Mouse (Mus musculus) liver, embryonic 14.5 days (tissue): ENCODE measurements around the gene Prpf18. TPM values are rescaled to one million over a fixed set of nuclear protein-coding genes. Genes with fewer than 3 reads are reported as not detected.

Source experiments
- ATAC-seq: fragments of 200-750 bp; cut with Nextera tagmentation; 2 replicates; pipeline ENCODE4 v1.8.0; 2017; ENCODE audit warnings: moderate number of reproducible peaks, mild to moderate bottlenecking, moderate library complexity; ENCODE audit not compliant: insufficient read depth
- DNase-seq, 3 experiments: peaks; one replicate each; pipeline ENCODE4 v3.0.0-alpha.2; 2012 to 2013; ENCODE audit warnings: low read depth in 3 of 3, low spot score in 3 of 3
- H3K27ac ChIP-seq: fragments of 300-500 bp; sonication (generic); 2 replicates; pipeline ENCODE4 v1.5.1; 2014; ENCODE audit warnings: moderate library complexity, mild to moderate bottlenecking, control low read depth, inconsistent platforms
- H3K27me3 ChIP-seq: fragments of 300-500 bp; sonication (generic); 2 replicates; pipeline ENCODE4 v1.6.1; 2014; ENCODE audit warnings: mild to moderate bottlenecking, low read length, moderate library complexity; ENCODE audit not compliant: control insufficient read depth, insufficient read depth
- H3K36me3 ChIP-seq: fragments of 300-500 bp; sonication (generic); replicated peaks from 2 replicates; pipeline ENCODE4 v1.6.1; 2014; ENCODE audit warnings: low read depth; ENCODE audit not compliant: control insufficient read depth, insufficient read depth
- H3K4me1 ChIP-seq, 2 experiments: fragments of 200-500 bp in 1 of 2; fragments of 300-500 bp in 1 of 2; sonication (generic) in 1 of 2; replicated peaks; 2 replicates each; pipeline ENCODE4 v1.6.1; 2012 to 2014; ENCODE audit warnings: antibody characterized with exemption in 1 of 2, inconsistent platforms in 1 of 2, low read length in 1 of 2; ENCODE audit not compliant: control insufficient read depth in 2 of 2, insufficient read depth in 2 of 2
- H3K4me2 ChIP-seq: fragments of 300-500 bp; sonication (generic); 2 replicates; pipeline ENCODE4 v1.6.1; 2014; ENCODE audit warnings: low read depth, mild to moderate bottlenecking, control low read depth, moderate library complexity
- H3K4me3 ChIP-seq, 2 experiments: fragments of 200-500 bp in 1 of 2; fragments of 300-500 bp in 1 of 2; sonication (generic) in 1 of 2; 2 replicates each; pipeline ENCODE4 v1.5.1; 2012 to 2014; ENCODE audit warnings: low read depth in 2 of 2, low read length in 2 of 2, mild to moderate bottlenecking in 2 of 2, control low read depth in 1 of 2, inconsistent platforms in 1 of 2, moderate library complexity in 1 of 2; ENCODE audit not compliant: insufficient read depth in 1 of 2
- H3K9ac ChIP-seq: fragments of 300-500 bp; sonication (generic); replicated peaks from 2 replicates; pipeline ENCODE4 v1.6.1; 2014; ENCODE audit warnings: mild to moderate bottlenecking, control low read depth, moderate library complexity
- H3K9me3 ChIP-seq: fragments of 300-500 bp; sonication (generic); 2 replicates; pipeline ENCODE4 v1.6.1; 2016; ENCODE audit warnings: low read length, mixed read lengths; ENCODE audit not compliant: control insufficient read depth
- CTCF ChIP-seq: IDR thresholded peaks from 2 replicates; pipeline ENCODE4 v1.5.1; 2016; ENCODE audit warnings: antibody characterized with exemption, low read depth, control low read depth
- EP300 ChIP-seq: IDR thresholded peaks from 2 replicates; pipeline ENCODE4 v1.6.1; 2016; ENCODE audit warnings: antibody characterized with exemption, low read depth
- WGBS: fragments of 180-500 bp; shearing (Covaris S2); extraction: QIAGEN DNeasy Blood & Tissue Kit; methylation state at CpG from one replicate; pipeline ENCODE4 v1.1.7; 2014; ENCODE audit not compliant: insufficient replicate concordance; 5-methylcytosine and 5-hydroxymethylcytosine counted together
- polyA plus RNA-seq, 2 experiments: library from polyadenylated mRNA; depleted of rRNA in 1 of 2; stranded (reverse) in 1 of 2; unstranded in 1 of 2; fragments of >200 nt; fragmentation: Nextera tagmentation in 1 of 2; extraction: Ambion mirVana in 1 of 2; gene quantifications; 2 replicates each; pipeline versions ENCODE4 v1.2.1 to v1.2.3; 2012 to 2014

Prpf18 gene
- polyA plus RNA-seq, 2 experiments, result 19.1 to 23.7 TPM

- H3K27me3 ChIP-seq, result no peaks in the 10 kb centered on the region
- TF ChIP-seq CTCF, result no peak
- TF ChIP-seq EP300, result no peak
- H3K4me1 ChIP-seq, result peaks cover 0 to 4% of the 10 kb centered on the region in 2 experiments; a peak in 2 of 4 replicates
- no peaks in the 10 kb centered on the region for H3K9me3 ChIP-seq
- no peak for DNase-seq
- no peak for ATAC-seq
- WGBS, result 77% methylated on average over 8 of the region's 8 CpGs
- H3K4me3 ChIP-seq, result no peak overlapping the region
- peaks cover 80% of the 10 kb centered on the region for H3K36me3 ChIP-seq
- H3K4me2 ChIP-seq, result no peak overlapping the region
- no peak overlapping the region for H3K9ac ChIP-seq
- H3K27ac ChIP-seq, result no peak overlapping the region
Observed at GRCm38 (mm10) chr2:4579357-4580068, 72.4 kb downstream of the Prpf18 start.

- H3K4me1 ChIP-seq, result peaks cover 9 to 13% of the 10 kb centered on the region in 2 experiments
- peaks cover 86% of the 10 kb centered on the region for H3K36me3 ChIP-seq
Observed at GRCm38 (mm10) chr2:4578291-4578690, 73.6 kb downstream of the Prpf18 start.

GRCm38 (mm10) chr2:4575975-4576374 is 75.9 kb downstream of the Prpf18 start:
- Histone ChIP-seq H3K4me2 (no peak overlapping the region), H3K27me3 (no peaks in the 10 kb centered on the region), H3K36me3 (peaks cover 89% of the 10 kb centered on the region), H3K27ac (no peak overlapping the region), H3K4me1 (peaks cover 25 to 32% of the 10 kb centered on the region in 2 experiments), H3K4me3 (no peak overlapping the region), H3K9ac (no peak overlapping the region), H3K9me3 (no peaks in the 10 kb centered on the region)
- no peak for ATAC-seq
- no peak for TF ChIP-seq CTCF
- no peak for TF ChIP-seq EP300
- DNase-seq, result no peak
- WGBS, result 93% methylated on average over 7 of the region's 7 CpGs

More at GRCm38 (mm10) chr2:4578291-4578690, 73.6 kb downstream of the Prpf18 start:
- TF ChIP-seq EP300, result no peak
- Histone ChIP-seq H3K9ac (no peak overlapping the region), H3K27me3 (no peaks in the 10 kb centered on the region), H3K4me2 (no peak overlapping the region), H3K4me3 (no peak overlapping the region), H3K27ac (no peak overlapping the region), H3K9me3 (no peaks in the 10 kb centered on the region)
- ATAC-seq (no peak), DNase-seq (no peak)
- WGBS, result 76% methylated on average over 5 of the region's 5 CpGs

- Histone ChIP-seq H3K27me3 (no peaks in the 10 kb centered on the region), H3K36me3 (peaks cover 89% of the 10 kb centered on the region), H3K9ac (no peak overlapping the region), H3K4me2 (no peak overlapping the region), H3K4me3 (no peak overlapping the region), H3K9me3 (no peaks in the 10 kb centered on the region), H3K4me1 (peaks cover 32 to 34% of the 10 kb centered on the region in 2 experiments), H3K27ac (no peak overlapping the region)
- WGBS, result 77% methylated on average over 2 of the region's 2 CpGs
- no peak for ATAC-seq
- no peak for DNase-seq
- TF ChIP-seq EP300 (no peak), CTCF (no peak)
Observed at GRCm38 (mm10) chr2:4575163-4575562, 76.8 kb downstream of the Prpf18 start.

- no peak overlapping the region for H3K4me2 ChIP-seq
- peaks cover 41 to 43% of the 10 kb centered on the region in 2 experiments for H3K4me1 ChIP-seq
- H3K4me3 ChIP-seq, result no peak overlapping the region
- H3K27me3 ChIP-seq, result no peaks in the 10 kb centered on the region
- ATAC-seq (no peak), DNase-seq (no peak)
- peaks cover 92% of the 10 kb centered on the region for H3K36me3 ChIP-seq
- 84% methylated on average over 5 of the region's 5 CpGs for WGBS
- no peak overlapping the region for H3K9ac ChIP-seq
- H3K9me3 ChIP-seq, result no peaks in the 10 kb centered on the region
- no peak overlapping the region for H3K27ac ChIP-seq
- no peak for TF ChIP-seq EP300
- no peak for TF ChIP-seq CTCF
Observed at GRCm38 (mm10) chr2:4574251-4574650, 77.7 kb downstream of the Prpf18 start.
